In genomic region chr11:69527098-69528030, GRCm38 (mm10) we compare ENCODE assay signal across 8 mouse cellular contexts. TPM values are rescaled to one million over a fixed set of nuclear protein-coding genes. Genes with fewer than 3 reads are reported as not detected.
DNase-seq lines count a peak whose midpoint lies in the region; ATAC-seq lines count a peak whose summit lies in the region.

No protein-coding gene starts in this region.

- no peaks in the 10 kb centered on the region for H3K27me3 ChIP-seq in lung, embryonic 16.5 days (ENCODE audit: control insufficient read depth, insufficient read depth, low read depth, low read length)
- no peaks in the 10 kb centered on the region for H3K27me3 ChIP-seq in embryonic facial prominence, embryonic 15.5 days
- no peaks in the 10 kb centered on the region for H3K27me3 ChIP-seq in limb, embryonic 11.5 days (ENCODE audit: control insufficient read depth, insufficient read depth, low read length)

- H3K4me2 ChIP-seq in lung, embryonic 16.5 days (ENCODE audit: low read depth, low read length): peak overlapping the region; percentile 55
- peak overlapping the region; percentile 50 for H3K4me2 ChIP-seq in embryonic facial prominence, embryonic 15.5 days (replicated peaks)
- H3K4me2 ChIP-seq in limb, embryonic 11.5 days (ENCODE audit: low read depth, severe bottlenecking): peak overlapping the region; percentile 58

- no peaks in the 10 kb centered on the region for H3K36me3 ChIP-seq in lung, embryonic 16.5 days (ENCODE audit: control insufficient read depth, insufficient read depth, low read length)
- H3K36me3 ChIP-seq in embryonic facial prominence, embryonic 15.5 days: no peaks in the 10 kb centered on the region
- no peaks in the 10 kb centered on the region for H3K36me3 ChIP-seq in limb, embryonic 11.5 days (ENCODE audit: control insufficient read depth, insufficient read depth, low read length)

- intact Hi-C loops in heart, postnatal 25 days (cut with DNase I): no loop called here

- WGBS in lung, embryonic 16.5 days: 14% methylated on average over 30 of the region's 30 CpGs
- 4% methylated on average over 30 of the region's 30 CpGs for WGBS in embryonic facial prominence, embryonic 15.5 days
- 9% methylated on average over 30 of the region's 30 CpGs for WGBS in limb, embryonic 11.5 days

- peak overlapping the region; percentile 36 for H3K4me3 ChIP-seq in lung, embryonic 16.5 days (ENCODE audit: low read length)
- peak overlapping the region; percentile 28 for H3K4me3 ChIP-seq in embryonic facial prominence, embryonic 15.5 days (replicated peaks)
- peak overlapping the region; percentile 19; the same call in 1 of the 2 replicates for H3K4me3 ChIP-seq in limb, embryonic 11.5 days (ENCODE audit: low read depth, low read length)

- H3K9me3 ChIP-seq in lung, embryonic 16.5 days (ENCODE audit: control insufficient read depth, low read length): no peaks in the 10 kb centered on the region
- no peaks in the 10 kb centered on the region for H3K9me3 ChIP-seq in embryonic facial prominence, embryonic 15.5 days (replicated peaks)
- no peaks in the 10 kb centered on the region for H3K9me3 ChIP-seq in limb, embryonic 11.5 days (ENCODE audit: control insufficient read depth, low read length)

- no peak overlapping the region for H3K27ac ChIP-seq in lung, embryonic 16.5 days (ENCODE audit: low read length)
- H3K27ac ChIP-seq in embryonic facial prominence, embryonic 15.5 days (replicated peaks): peak overlapping the region; percentile 81
- H3K27ac ChIP-seq in limb, embryonic 11.5 days (replicated peaks; ENCODE audit: low read depth, low read length): 0 out of 2 replicates have a peak overlapping the region, but pooled peaks have one; percentile 18

- H3K9ac ChIP-seq in lung, embryonic 16.5 days (ENCODE audit: low read length): peak overlapping the region; percentile 56
- H3K9ac ChIP-seq in embryonic facial prominence, embryonic 15.5 days: no peak overlapping the region
- peak overlapping the region; percentile 74 for H3K9ac ChIP-seq in limb, embryonic 11.5 days (ENCODE audit: low read length)

- DNase-seq in lung, postnatal 36 days: no peak
- DNase-seq in limb, embryonic 11.5 days (ENCODE audit: low spot score): peak; percentile 70
- DNase-seq in retina, postnatal 1 day: peak; percentile 88
- no peak for DNase-seq in adipocyte (ENCODE audit: low spot score)
- no peak for DNase-seq in lung, postnatal 14 days
- DNase-seq in heart, postnatal 25 days (ENCODE audit: low spot score): no peak

- ATAC-seq in lung, embryonic 16.5 days (ENCODE audit: low read depth): no peak
- ATAC-seq in embryonic facial prominence, embryonic 15.5 days (ENCODE audit: insufficient number of reproducible peaks, low FRiP score, low TSS enrichment, low read depth): peak; percentile 39; the same call in 1 of the 2 replicates
- no peak for ATAC-seq in limb, embryonic 11.5 days (ENCODE audit: insufficient number of reproducible peaks, low FRiP score, low TSS enrichment, low read depth)

- no peaks in the 10 kb centered on the region for H3K4me1 ChIP-seq in lung, embryonic 16.5 days (replicated peaks; ENCODE audit: control insufficient read depth, insufficient read depth, low read length)
- H3K4me1 ChIP-seq in embryonic facial prominence, embryonic 15.5 days: peaks cover 13% of the 10 kb centered on the region
- no peaks in the 10 kb centered on the region for H3K4me1 ChIP-seq in limb, embryonic 11.5 days (ENCODE audit: control insufficient read depth, insufficient read depth, low read length)

RNA-seq across cellular contexts. Expression of gene Dnah2, which starts 21.5 kb away (rescaled TPM):
- 1.9 TPM in 2 replicates for polyA plus RNA-seq in lung, embryonic 16.5 days (2015; fragmentation: Nextera tagmentation; extraction: Ambion mirVana)
- polyA plus RNA-seq in embryonic facial prominence, embryonic 15.5 days (2015; fragmentation: Nextera tagmentation; extraction: Ambion mirVana): 4.9 and 8.3 TPM in 2 replicates
- 0.87 and 1.4 TPM in 2 replicates for polyA plus RNA-seq in limb, embryonic 11.5 days (2014; fragmentation: Nextera tagmentation; extraction: Ambion mirVana)
- total RNA-seq in heart, postnatal 25 days (2021): under 1 TPM; 0.17 to 0.39 TPM

RNA-seq across cellular contexts. Expression of gene Efnb3, which starts 32.6 kb away (rescaled TPM):
- 5.6 and 5.7 TPM in 2 replicates for polyA plus RNA-seq in lung, embryonic 16.5 days (2015; fragmentation: Nextera tagmentation; extraction: Ambion mirVana)
- 29.0 and 31.5 TPM in 2 replicates for polyA plus RNA-seq in embryonic facial prominence, embryonic 15.5 days (2015; fragmentation: Nextera tagmentation; extraction: Ambion mirVana)
- 12.9 and 14.4 TPM in 2 replicates for polyA plus RNA-seq in limb, embryonic 11.5 days (2014; fragmentation: Nextera tagmentation; extraction: Ambion mirVana)
- total RNA-seq in heart, postnatal 25 days (2021): 10 to 100 TPM; 64.1 to 71.6 TPM

RNA-seq across cellular contexts. Expression of gene Wrap53, which starts 52.7 kb away (rescaled TPM):
- 26.2 and 29.2 TPM in 2 replicates for polyA plus RNA-seq in lung, embryonic 16.5 days (2015; fragmentation: Nextera tagmentation; extraction: Ambion mirVana)
- 25.0 and 26.5 TPM in 2 replicates for polyA plus RNA-seq in embryonic facial prominence, embryonic 15.5 days (2015; fragmentation: Nextera tagmentation; extraction: Ambion mirVana)
- 45.7 and 46.9 TPM in 2 replicates for polyA plus RNA-seq in limb, embryonic 11.5 days (2014; fragmentation: Nextera tagmentation; extraction: Ambion mirVana)
- total RNA-seq in heart, postnatal 25 days (2021): 1 to 10 TPM; 4.6 to 6.1 TPM

RNA-seq across cellular contexts. Expression of gene Trp53, which starts 52.8 kb away (rescaled TPM):
- 141 and 154 TPM in 2 replicates for polyA plus RNA-seq in lung, embryonic 16.5 days (2015; fragmentation: Nextera tagmentation; extraction: Ambion mirVana)
- polyA plus RNA-seq in embryonic facial prominence, embryonic 15.5 days (2015; fragmentation: Nextera tagmentation; extraction: Ambion mirVana): 134 and 141 TPM in 2 replicates
- polyA plus RNA-seq in limb, embryonic 11.5 days (2014; fragmentation: Nextera tagmentation; extraction: Ambion mirVana): 250 and 254 TPM in 2 replicates
- 10 to 100 TPM; 16.9 to 17.9 TPM for total RNA-seq in heart, postnatal 25 days (2021)

Comparison
In these comparisons a context has a peak if more than half of its experiments do, and no peak if none do; other contexts are left out.
1. DNase-seq: peak in limb, embryonic 11.5 days (single experiment) and retina, postnatal 1 day (single experiment); none in lung, postnatal 36 days (single experiment), adipocyte (single experiment), lung, postnatal 14 days (single experiment) and heart, postnatal 25 days (single experiment).
2. Peak in every context shown above with its lines, with median percentiles within 50 percentile points of each other: H3K4me2 ChIP-seq and H3K4me3 ChIP-seq.